Mouse (Mus musculus) limb, embryonic 13.5 days (tissue): ENCODE data around the gene Cavin4. TPM values are rescaled to one million over a fixed set of nuclear protein-coding genes. Genes with fewer than 3 reads are reported as not detected.

Experiments
- ATAC-seq: fragments of 200-750 bp; cut with Nextera tagmentation; 2 replicates; pipeline ENCODE4 v1.8.0; 2017; ENCODE audit warnings: low read depth, moderate number of reproducible peaks, moderate TSS enrichment; ENCODE audit not compliant: low FRiP score
- H3K27ac ChIP-seq: fragments of 300-500 bp; sonication (generic); 2 replicates; pipeline ENCODE4 v1.5.1; 2015; ENCODE audit warnings: inconsistent platforms, mild to moderate bottlenecking, moderate library complexity
- H3K27me3 ChIP-seq: fragments of 300-500 bp; sonication (generic); 2 replicates; pipeline ENCODE4 v1.6.1; 2015; ENCODE audit warnings: mild to moderate bottlenecking, inconsistent platforms
- H3K36me3 ChIP-seq: fragments of 300-500 bp; sonication (generic); 2 replicates; pipeline ENCODE4 v1.6.1; 2015; ENCODE audit warnings: inconsistent platforms, mild to moderate bottlenecking, moderate library complexity
- H3K4me1 ChIP-seq: fragments of 300-500 bp; sonication (generic); 2 replicates; pipeline ENCODE4 v1.6.1; 2015; ENCODE audit warnings: inconsistent platforms
- H3K4me2 ChIP-seq: fragments of 300-500 bp; sonication (generic); replicated peaks from 2 replicates; pipeline ENCODE4 v1.6.1; 2015; ENCODE audit warnings: inconsistent platforms, mild to moderate bottlenecking, moderate library complexity
- H3K4me3 ChIP-seq: fragments of 300-500 bp; sonication (generic); 2 replicates; pipeline ENCODE4 v1.5.1; 2015; ENCODE audit warnings: moderate library complexity, mild to moderate bottlenecking, inconsistent platforms
- H3K9ac ChIP-seq: fragments of 300-500 bp; sonication (generic); 2 replicates; pipeline ENCODE4 v1.6.1; 2015; ENCODE audit warnings: mild to moderate bottlenecking, inconsistent platforms
- H3K9me3 ChIP-seq: fragments of 300-500 bp; sonication (generic); 2 replicates; pipeline ENCODE4 v1.6.1; 2016; ENCODE audit warnings: inconsistent platforms
- WGBS: fragments of 180-500 bp; shearing (Covaris S2); methylation state at CpG from one replicate; pipeline ENCODE4 v1.1.7; 2015; 5-methylcytosine and 5-hydroxymethylcytosine counted together
- polyA plus RNA-seq: library from polyadenylated mRNA; unstranded; fragments of >200 nt; fragmentation: Nextera tagmentation; extraction: Ambion mirVana; gene quantifications from 2 replicates; pipeline ENCODE4 v1.2.1, GENCODE M21; 2015

Gene Cavin4
- polyA plus RNA-seq, 1 experiment from 2014 or later, result 2.1 TPM

DNA sequence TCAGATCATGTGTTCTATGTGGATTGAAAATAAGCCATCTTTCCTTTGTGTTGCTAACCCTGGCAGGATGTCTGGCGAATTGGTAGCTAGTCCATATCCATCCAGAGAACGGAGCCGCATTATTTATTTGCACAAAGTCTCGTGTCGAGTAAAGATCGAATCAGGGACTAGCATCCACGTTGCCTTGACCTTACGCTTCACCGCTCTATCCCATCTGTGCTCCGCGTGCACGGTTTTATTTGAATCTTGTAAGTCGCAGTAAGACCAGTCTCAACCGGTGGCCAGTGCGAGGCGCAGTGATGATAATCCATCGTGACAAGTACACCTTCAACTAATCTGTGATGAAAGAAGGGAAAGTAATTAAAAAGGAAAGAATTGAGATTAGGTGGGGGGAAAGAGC is 23.8 kb upstream of the Cavin4 start:
- Histone ChIP-seq H3K36me3 (peaks cover 83% of the 10 kb centered on the region), H3K27me3 (no peaks in the 10 kb centered on the region), H3K9me3 (no peaks in the 10 kb centered on the region), H3K9ac (no peak overlapping the region), H3K4me1 (no peaks in the 10 kb centered on the region), H3K27ac (no peak overlapping the region), H3K4me2 (no peak overlapping the region), H3K4me3 (no peak overlapping the region)
- WGBS, result 96% methylated on average over 17 of the region's 17 CpGs
- no peak for ATAC-seq

DNA sequence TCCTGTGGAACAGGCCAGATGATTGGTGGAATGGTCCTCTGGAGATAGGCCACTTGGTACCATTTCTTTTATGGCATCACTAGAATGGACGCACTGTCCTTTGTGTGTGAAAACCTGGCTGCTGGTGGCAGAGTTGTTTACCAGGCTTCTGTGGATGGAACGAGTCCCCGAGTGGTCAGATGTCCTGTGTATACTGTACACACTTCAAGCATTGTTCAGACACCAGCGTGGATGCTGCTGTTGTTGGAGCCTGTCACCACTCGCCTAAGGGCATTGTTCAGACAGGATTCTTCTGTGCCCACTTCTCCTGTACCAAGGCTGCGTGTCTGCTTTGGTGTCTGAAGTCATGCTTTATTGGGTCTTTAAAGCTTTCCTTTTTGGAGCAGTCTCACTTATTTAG is 19.5 kb upstream of the Cavin4 start:
- 86% methylated on average over 6 of the region's 6 CpGs for WGBS
- Histone ChIP-seq H3K4me1 (no peaks in the 10 kb centered on the region), H3K27me3 (no peaks in the 10 kb centered on the region), H3K9me3 (peaks cover 6% of the 10 kb centered on the region; the same call in 1 of the 2 replicates), H3K27ac (no peak overlapping the region), H3K36me3 (peaks cover 92% of the 10 kb centered on the region), H3K4me3 (no peak overlapping the region), H3K9ac (no peak overlapping the region), H3K4me2 (no peak overlapping the region)
- ATAC-seq, result no peak

DNA sequence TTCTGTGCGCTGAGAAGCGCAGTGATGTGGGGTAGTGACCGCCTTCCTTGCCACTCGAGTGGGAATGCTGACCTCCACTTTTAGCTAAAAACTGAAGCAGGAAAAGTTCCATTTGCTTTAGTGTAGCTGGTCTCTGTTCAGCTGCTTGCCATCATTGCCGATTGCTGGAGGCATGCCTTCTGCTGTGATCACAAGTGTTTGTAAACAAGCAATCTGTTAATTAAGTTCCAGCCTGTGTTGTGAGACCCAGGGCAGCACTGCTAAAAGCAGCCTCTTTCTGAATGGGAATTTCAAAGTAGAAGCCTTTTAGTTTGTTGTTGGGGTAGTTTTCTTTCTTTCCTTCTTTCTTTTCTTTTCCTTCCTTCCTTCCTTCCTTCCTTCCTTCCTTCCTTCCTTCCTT is 17.2 kb upstream of the Cavin4 start:
- no peaks in the 10 kb centered on the region for H3K4me1 ChIP-seq
- no peak overlapping the region for H3K27ac ChIP-seq
- H3K4me3 ChIP-seq, result no peak overlapping the region
- no peaks in the 10 kb centered on the region for H3K27me3 ChIP-seq
- no peak overlapping the region for H3K4me2 ChIP-seq
- H3K9ac ChIP-seq, result no peak overlapping the region
- no peak for ATAC-seq
- H3K9me3 ChIP-seq, result peaks cover 6% of the 10 kb centered on the region; the same call in 1 of the 2 replicates
- H3K36me3 ChIP-seq, result peaks cover 92% of the 10 kb centered on the region
- 84% methylated on average over 5 of the region's 5 CpGs for WGBS

DNA sequence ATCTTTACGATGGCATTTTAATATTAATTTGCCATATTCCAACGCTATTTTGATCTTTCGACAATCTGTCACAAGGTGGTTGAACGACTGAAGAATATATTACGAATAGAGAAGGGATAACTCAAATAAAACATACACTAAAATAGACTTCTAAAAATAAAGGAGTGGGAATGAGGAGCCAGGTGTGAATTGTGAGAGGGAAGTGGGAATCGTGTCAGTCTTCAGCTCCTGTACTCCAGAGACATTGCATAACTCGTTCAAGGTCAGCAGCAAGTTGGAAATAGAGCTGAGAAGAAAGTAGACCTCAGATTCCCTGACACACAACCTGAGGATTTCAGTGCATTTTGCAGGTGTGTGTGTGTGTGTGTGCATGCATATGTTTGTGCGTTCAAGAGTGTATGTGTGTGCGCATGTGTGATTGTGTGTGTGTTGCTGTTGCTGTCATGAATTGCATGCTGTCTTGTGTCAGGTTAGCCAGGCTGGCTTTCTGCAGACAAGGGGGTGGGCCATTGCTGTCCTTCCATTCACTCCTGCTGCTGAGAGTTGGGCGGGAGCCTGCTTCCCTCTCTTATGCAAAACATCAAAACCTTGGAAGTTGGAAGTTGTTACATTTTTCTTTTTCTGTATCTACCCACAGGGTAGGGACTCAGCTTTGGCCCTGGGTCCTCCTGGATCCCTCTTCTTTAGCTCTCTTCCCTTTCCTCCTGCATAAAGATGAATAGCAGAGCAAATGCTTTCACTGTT is 12.5 kb upstream of the Cavin4 start:
- no peak for ATAC-seq
- 91% methylated on average over 10 of the region's 10 CpGs for WGBS
- H3K9me3 ChIP-seq, result peaks cover 6% of the 10 kb centered on the region; the same call in 1 of the 2 replicates
- no peak overlapping the region for H3K4me2 ChIP-seq
- H3K27me3 ChIP-seq, result no peaks in the 10 kb centered on the region
- H3K36me3 ChIP-seq, result peaks cover 89% of the 10 kb centered on the region
- H3K9ac ChIP-seq, result no peak overlapping the region
- 0 out of 2 replicates have a peak, but pooled peaks cover 8% of the 10 kb centered on the region for H3K4me1 ChIP-seq
- H3K27ac ChIP-seq, result no peak overlapping the region
- no peak overlapping the region for H3K4me3 ChIP-seq

DNA sequence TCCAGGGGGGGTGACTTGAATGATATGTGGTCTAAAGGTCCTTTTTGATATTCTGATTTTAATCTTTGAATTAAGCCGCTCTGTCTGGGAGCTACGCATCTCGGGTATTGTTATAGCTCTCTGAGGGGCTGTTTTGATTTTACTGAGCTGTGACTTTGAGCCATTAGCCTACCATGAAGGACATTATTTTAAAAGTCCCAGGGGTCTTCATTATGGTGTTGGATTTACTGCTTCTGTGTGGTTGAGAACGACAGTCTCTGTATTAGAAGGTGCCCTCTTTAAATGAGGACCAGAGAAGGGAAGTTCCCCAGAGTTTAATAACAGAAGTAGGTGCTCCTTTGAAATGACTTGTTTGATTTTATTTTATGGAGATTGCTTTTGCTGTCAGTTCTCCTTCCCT is 9.2 kb upstream of the Cavin4 start:
- H3K4me1 ChIP-seq, result 0 out of 2 replicates have a peak, but pooled peaks cover 8% of the 10 kb centered on the region
- H3K27ac ChIP-seq, result no peak overlapping the region
- no peak overlapping the region for H3K4me2 ChIP-seq
- H3K27me3 ChIP-seq, result no peaks in the 10 kb centered on the region
- ATAC-seq, result no peak
- peaks cover 89% of the 10 kb centered on the region for H3K36me3 ChIP-seq
- no peak overlapping the region for H3K4me3 ChIP-seq
- WGBS, result 44% methylated on average over 4 of the region's 4 CpGs
- H3K9ac ChIP-seq, result no peak overlapping the region
- H3K9me3 ChIP-seq, result no peaks in the 10 kb centered on the region

DNA sequence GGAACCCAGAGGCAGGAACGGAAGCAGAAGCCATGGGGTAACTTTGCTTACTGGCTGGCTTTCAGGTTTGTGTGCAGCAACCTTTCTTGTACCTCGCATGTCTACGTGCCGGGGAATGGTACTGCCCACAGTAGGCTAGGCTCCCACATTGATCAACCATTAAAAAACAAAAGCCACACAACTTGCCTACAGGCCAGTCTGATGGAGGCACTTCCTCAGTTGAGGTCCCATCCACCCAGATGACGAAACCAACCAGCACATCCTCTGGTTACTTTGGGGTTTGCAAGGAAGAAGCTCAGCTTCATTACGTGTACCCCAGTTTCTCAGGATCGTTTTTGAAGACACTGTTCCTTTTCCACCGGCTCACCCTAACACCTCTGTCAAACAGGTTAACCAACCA is 6.8 kb upstream of the Cavin4 start:
- Histone ChIP-seq H3K9ac (no peak overlapping the region), H3K9me3 (no peaks in the 10 kb centered on the region), H3K27ac (no peak overlapping the region), H3K27me3 (no peaks in the 10 kb centered on the region), H3K4me1 (0 out of 2 replicates have a peak, but pooled peaks cover 8% of the 10 kb centered on the region), H3K36me3 (peaks cover 91% of the 10 kb centered on the region), H3K4me3 (no peak overlapping the region), H3K4me2 (no peak overlapping the region)
- WGBS, result 89% methylated on average over 8 of the region's 8 CpGs
- ATAC-seq, result no peak

DNA sequence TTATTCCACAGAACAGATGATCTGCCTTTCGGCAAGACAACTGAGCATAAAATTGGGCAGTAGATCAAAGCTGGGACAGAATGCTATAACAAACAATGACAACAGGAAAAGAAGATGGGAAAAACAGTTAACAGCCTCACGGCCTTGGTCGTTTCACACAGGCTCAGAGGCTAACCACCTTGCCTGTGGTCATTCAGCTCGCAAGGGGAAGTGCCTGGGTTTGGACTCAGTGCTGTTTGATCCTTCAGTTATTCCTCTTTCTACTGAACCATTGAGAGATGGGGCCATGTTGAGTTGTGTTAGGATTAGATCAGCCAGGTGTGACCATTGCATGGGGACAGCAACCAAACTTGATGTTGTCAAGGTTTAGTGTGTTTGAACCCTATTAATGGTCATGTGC is 3.2 kb upstream of the Cavin4 start:
- Histone ChIP-seq H3K27ac (no peak overlapping the region), H3K4me1 (no peaks in the 10 kb centered on the region), H3K4me2 (no peak overlapping the region), H3K36me3 (peaks cover 73% of the 10 kb centered on the region), H3K27me3 (no peaks in the 10 kb centered on the region), H3K4me3 (no peak overlapping the region), H3K9me3 (no peaks in the 10 kb centered on the region), H3K9ac (no peak overlapping the region)
- 87% methylated on average over 4 of the region's 4 CpGs for WGBS
- no peak for ATAC-seq

DNA sequence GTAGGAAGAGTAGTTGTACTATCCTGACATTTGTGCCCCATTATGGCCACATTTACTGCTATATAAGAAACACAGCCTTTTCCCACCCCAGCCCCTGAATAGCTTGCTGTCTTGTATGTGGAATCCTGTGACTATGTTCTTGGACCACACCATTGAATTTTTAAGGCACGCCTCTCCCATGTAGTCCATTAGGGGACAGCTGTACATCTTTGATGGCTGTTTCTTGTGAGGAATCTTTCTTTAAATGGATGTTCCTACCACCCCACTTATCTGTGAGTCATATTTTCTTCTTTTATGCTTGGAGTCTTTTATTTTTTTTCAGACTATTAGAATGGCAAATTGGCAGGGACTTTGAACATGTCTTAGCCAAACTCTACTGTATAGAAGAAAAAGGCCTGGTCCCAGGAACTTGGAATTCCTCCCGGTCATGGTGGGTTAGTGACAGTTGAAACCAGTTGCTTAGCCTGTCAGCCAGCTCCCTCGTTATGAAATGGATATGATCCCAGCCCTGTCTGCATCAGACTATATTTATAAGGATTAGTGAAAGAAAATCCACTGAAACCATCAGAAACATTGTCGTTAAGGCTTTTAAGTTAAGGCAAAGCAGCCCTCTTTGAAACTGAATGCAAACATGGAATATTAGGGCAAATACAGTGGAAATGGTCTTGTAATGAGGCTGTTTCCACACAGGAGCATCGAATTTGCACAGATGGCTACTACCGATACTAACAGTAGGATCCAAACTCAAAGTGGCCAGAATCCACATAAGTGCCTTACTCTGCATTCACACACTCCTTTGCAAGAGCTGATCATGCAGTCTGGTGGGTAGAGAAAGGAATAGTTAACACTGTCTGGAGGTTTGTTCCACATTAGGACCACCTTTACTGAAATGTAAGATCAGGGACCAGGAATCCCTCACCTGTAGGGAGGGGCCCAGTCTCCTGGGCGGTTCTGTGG is 2.4 kb upstream of the Cavin4 start:
- Histone ChIP-seq H3K27ac (no peak overlapping the region), H3K9me3 (no peaks in the 10 kb centered on the region), H3K4me3 (no peak overlapping the region), H3K27me3 (no peaks in the 10 kb centered on the region), H3K9ac (no peak overlapping the region), H3K36me3 (peaks cover 75% of the 10 kb centered on the region), H3K4me1 (no peaks in the 10 kb centered on the region), H3K4me2 (no peak overlapping the region)
- WGBS, result 89% methylated on average over 7 of the region's 7 CpGs
- no peak for ATAC-seq

DNA sequence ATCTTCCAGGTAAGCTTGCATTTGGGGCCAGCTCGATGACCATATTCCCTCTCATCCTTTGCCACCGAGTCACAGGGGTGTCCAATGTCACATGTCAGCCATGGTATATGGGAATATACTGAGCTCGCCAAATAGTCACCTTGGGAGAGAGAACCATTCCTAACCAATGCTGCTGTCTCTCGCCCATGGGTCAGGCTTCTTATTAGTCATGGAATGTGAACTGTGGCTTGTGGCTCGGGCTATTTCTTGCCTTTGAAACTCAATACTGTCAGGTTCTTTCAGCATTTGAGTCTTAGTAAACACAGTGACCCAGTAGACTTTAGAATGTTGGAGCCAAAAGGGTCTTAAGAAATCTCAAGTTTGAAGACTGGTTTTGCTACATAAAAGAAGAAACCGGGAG is 707 bp downstream of the Cavin4 start:
- Histone ChIP-seq H3K4me3 (no peak overlapping the region), H3K36me3 (peaks cover 50% of the 10 kb centered on the region), H3K27me3 (no peaks in the 10 kb centered on the region), H3K4me1 (no peaks in the 10 kb centered on the region), H3K4me2 (no peak overlapping the region), H3K9me3 (no peaks in the 10 kb centered on the region), H3K9ac (no peak overlapping the region), H3K27ac (no peak overlapping the region)
- 87% methylated on average over 6 of the region's 6 CpGs for WGBS
- no peak for ATAC-seq

DNA sequence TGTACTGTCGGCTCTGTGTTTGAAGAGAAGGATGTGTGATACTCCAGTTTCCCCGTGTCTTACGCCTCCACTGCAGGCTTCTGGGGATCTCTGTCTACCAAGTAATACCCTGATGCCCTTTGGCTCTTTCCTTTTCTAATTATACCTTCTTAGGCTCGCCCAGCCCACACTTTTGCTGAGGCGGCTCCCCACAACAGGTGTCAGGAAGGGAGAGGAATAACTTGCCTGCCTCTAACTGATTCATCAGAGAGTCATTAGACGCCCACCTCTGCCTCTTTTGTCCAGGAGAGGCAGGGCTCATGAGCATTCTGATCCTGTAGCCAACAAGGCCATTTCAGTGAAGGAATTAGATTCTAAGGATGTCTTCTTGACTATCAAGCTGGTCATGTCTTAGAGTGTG is 4.0 kb downstream of the Cavin4 start:
- no peaks in the 10 kb centered on the region for H3K4me1 ChIP-seq
- H3K9ac ChIP-seq, result no peak overlapping the region
- H3K9me3 ChIP-seq, result no peaks in the 10 kb centered on the region
- H3K4me2 ChIP-seq, result no peak overlapping the region
- no peaks in the 10 kb centered on the region for H3K27me3 ChIP-seq
- H3K27ac ChIP-seq, result no peak overlapping the region
- peaks cover 49% of the 10 kb centered on the region for H3K36me3 ChIP-seq
- ATAC-seq, result no peak
- 90% methylated on average over 6 of the region's 6 CpGs for WGBS
- H3K4me3 ChIP-seq, result no peak overlapping the region

DNA sequence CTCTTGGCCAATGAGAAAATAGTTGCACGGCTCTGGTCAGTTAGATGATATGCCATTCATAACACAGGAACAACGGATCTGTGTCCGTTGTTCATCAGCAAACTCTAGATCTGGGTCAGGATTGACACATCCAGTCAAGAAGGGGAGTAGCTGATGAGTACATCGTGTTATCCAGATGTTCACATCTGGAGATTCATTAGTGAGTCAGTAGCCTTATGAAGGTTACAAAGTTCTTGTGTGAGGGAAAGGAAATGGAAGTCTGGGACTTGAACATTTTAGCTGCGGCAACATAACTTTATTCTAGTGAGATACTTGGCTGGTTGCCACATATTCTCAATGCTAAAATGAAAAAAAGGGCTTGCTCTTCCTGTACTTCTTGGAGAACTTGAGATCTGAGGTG is 9.6 kb downstream of the Cavin4 start:
- Histone ChIP-seq H3K27ac (no peak overlapping the region), H3K4me3 (no peak overlapping the region), H3K4me2 (no peak overlapping the region), H3K36me3 (peaks cover 72% of the 10 kb centered on the region), H3K27me3 (no peaks in the 10 kb centered on the region), H3K9ac (no peak overlapping the region), H3K9me3 (0 out of 2 replicates have a peak, but pooled peaks cover 2% of the 10 kb centered on the region), H3K4me1 (no peaks in the 10 kb centered on the region)
- 87% methylated on average over 5 of the region's 5 CpGs for WGBS
- ATAC-seq, result no peak

DNA sequence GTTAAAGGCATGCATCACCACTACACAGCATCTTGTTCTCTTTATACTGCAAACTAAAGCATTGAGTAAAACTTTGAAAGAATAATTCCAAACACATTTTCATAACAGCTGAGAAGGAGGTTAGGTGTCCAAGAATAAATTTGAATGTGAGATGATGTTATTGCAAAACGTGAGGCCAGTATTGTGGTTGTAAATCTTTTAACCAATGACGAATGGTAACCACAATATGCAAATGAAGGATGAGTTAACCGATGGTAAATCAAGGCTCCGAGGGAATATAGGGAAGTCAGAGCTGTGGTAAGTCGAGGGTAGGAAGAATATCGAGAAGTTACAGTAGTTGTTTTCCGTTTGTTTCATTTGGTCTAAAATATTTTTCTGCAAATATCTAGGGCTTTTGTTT is 11.1 kb downstream of the Cavin4 start:
- WGBS, result 88% methylated on average over 7 of the region's 7 CpGs
- H3K27ac ChIP-seq, result no peak overlapping the region
- no peak overlapping the region for H3K4me3 ChIP-seq
- H3K4me2 ChIP-seq, result no peak overlapping the region
- no peaks in the 10 kb centered on the region for H3K27me3 ChIP-seq
- 0 out of 2 replicates have a peak, but pooled peaks cover 2% of the 10 kb centered on the region for H3K9me3 ChIP-seq
- ATAC-seq, result no peak
- H3K9ac ChIP-seq, result no peak overlapping the region
- H3K36me3 ChIP-seq, result peaks cover 65% of the 10 kb centered on the region
- H3K4me1 ChIP-seq, result no peaks in the 10 kb centered on the region
